Mouse (Mus musculus) left cerebral cortex, postnatal 14 days (tissue): ENCODE data around the gene Pi4k2a. TPM values are rescaled to one million over a fixed set of nuclear protein-coding genes. Genes with fewer than 3 reads are reported as not detected.

ENCODE experiments used
- DNase-seq, 2 experiments: peaks; one replicate each; pipeline ENCODE4 v3.0.0; 2021 to 2022; ENCODE audit warnings: low spot score in 2 of 2, mixed read lengths in 1 of 2
- intact Hi-C: fragments of 180-260 bp; cut with DNase I; formaldehyde crosslinking; loops from one replicate; pipeline ENCODE4 v1.15.1; 2025
- total RNA-seq, 2 experiments: library from RNA; stranded (reverse); gene quantifications; 2 replicates each; pipeline ENCODE4 v1.2.3; 2021

The Pi4k2a gene
- total RNA-seq, 2 experiments from 2014 or later = 52.3 to 54.5 TPM

DNA sequence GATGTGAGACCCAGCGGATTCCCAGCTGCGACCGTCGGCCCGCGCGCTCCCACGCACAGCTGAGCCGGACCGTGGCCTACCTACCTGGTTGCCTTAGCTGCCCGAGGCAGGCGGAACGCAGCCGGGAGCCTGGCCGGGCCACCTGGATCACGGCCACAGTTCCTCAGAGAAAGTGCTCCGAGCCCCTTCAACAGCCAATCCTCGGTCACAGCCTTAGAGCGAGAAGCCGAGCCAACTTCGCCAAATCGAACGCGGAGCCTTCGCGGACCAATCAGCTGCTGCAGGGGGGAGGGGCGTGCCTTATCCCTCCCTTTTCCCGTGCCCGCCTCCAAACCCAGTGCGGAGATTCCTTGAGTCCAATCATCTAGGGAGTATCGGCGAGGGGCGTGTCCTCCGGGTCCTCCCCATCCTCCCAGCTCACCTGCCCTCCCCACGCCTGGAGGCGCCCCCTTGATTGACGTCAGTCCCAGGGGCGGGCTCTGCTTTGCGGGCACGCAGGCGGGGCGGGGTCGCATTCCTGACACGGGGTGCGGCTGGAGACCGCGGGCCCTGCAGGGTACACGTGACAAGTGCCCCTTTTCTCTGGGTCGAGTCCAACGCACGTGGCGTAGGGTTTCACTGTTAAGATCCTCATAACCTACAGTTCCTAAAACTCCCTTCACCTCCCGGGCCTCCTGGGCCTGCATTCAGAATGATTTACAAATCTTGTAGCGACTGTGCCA, 38.7 kb downstream of the Pi4k2a start, which contains the start of gene Avpi1:
Gene Avpi1, minus strand, starts transcription at position 273 of the 722 bp plus-strand sequence.
- intact Hi-C loops = loop anchor here (2.0 kb wide), 1 partner anchor 38 kb away; the partner anchor contains the start of gene Pi4k2a
- peak; percentile 98 to 99 for DNase-seq

DNA sequence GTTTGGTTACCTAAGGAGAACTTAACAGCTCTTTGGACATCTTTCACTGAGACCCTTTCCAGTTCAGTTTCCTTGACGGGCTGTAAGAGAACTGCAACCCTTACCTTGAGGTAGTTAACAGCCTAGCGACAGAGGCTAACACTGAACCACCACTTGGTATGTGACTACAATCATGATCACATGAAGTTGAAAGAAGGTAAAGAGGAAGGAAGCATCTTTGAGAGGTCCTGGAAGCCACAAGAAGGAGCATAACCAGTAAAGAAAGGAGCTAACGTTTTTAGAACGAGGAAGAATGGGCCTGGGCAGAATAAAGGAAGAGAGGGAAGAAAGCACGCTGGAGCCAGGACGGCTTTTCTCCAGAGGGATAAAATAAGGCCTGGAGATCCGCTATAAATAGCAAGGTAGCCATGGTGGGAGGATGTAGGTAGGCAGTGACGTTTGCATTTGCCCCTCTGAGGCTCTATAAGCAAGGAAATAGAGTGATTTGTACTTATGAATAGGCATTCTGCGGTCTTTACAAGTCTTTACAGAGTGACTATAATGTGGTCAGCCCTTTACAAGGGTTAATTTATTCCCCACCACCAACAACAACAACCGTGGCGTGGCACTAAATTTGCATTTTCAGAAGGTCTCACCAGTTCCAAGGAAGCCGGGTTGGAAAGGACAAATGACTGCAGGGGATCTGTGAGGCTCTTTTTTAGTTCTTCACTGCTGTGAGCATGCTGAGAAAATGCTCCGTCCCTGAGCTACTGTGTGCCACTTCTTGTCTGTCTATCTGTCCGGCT, 39.4 kb downstream of the Pi4k2a start:
- peak in 1 of 2 experiments; percentile 52 for DNase-seq
- intact Hi-C loops = loop anchor here (2.0 kb wide), 1 partner anchor 39 kb away; the partner anchor contains the start of gene Pi4k2a

DNA sequence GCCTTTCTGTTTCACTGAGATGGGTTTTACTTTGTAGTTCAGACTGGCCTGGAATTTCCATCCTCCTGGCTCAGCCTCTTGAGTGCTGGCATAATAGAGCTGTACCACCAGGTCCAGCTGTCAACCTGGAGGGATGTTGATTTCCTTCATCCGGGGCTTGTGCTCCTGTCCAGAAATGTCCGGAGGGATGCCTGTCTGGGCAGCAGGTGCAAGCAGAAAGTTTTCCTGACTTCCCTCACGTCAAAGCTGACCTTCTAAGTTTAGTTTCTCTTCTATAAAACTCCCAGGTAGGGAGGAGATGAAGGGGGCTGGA, 40.0 kb downstream of the Pi4k2a start:
- DNase-seq = no peak
- intact Hi-C loops = no loop called here

DNA sequence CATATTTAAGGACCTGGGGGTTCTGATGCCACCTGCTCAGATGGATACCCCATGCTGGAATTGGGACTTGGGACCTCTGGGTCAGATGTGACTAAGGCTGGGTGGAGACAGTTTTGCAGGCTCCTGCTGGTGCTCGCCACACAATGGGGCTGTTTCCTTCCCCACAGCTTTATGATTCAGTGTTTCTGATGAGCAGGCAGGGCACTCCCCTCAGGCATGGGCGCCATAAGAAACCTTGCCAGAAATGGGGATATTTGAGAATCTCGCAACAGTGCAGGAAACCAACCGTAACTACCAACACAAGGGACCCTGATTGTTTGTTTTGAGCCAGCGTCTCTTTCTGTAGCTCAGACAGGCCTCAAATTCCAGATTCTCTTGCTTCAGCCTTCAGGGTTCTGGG, 40.8 kb downstream of the Pi4k2a start:
- intact Hi-C loops = no loop called here

DNA sequence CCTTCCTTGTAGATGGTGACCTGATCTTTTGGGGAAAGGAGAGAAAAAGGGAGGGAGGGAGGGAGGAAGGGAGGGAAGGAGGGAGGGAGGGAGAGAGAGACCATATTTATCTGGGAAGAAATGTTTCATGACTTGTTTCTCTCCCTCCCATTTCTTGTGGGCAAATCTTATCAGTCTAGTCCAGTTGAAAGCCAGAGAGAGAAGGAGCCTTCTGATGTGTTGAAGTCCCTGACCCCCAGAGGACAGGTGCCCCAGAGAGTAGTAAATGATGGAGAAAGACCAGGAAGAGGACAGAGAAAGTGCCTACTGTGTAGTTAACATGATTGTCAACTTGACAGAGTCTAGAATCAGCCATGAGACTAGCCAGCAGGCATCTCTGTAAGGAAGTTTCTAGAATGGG, 44.8 kb downstream of the Pi4k2a start:
- intact Hi-C loops = no loop called here
- DNase-seq = no peak

More for the DNA sequence above, 40.8 kb downstream of the Pi4k2a start:
- no peak for DNase-seq

DNA sequence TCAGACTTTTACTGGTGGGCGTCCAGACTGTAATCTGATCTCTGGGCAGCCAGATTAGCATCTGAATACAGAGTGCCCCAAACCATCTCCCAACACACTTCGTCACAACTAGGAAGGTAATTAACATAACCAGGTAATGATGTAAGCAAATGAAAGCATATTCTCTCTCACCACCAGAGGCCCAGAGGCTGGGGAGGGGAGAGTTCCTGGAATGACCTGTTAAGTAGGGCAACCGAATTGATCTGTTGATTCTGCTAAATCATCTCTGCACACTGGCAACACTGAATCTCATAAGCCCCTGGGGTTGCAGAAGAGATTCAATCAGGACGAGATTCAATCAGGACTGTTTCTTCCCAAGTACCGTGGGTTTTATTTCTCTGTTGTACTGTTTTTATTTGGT, 45.9 kb downstream of the Pi4k2a start:
- intact Hi-C loops = no loop called here
- DNase-seq = no peak

DNA sequence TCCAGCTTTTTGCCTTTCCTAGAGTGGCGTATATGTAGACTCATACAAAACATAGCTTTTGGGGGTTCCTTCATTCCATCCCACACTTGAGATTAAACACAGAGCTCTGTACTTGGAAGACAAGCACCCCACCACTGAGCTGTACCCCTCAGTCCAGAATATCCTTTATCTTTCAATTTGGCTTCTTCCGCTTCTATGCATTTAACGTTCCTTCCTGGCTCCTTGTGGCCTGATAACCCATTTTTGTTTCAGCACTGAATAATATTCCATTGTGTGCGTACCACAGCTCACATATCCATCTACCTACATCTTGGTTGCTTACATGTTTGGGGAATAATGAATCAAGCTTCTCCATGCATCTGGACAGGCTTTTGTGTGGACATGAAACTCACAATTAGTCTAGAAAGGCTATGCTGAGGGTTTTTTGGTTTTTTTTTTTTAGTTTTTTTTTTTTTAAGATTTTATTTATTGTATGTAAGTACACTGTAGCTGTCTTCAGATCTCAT, 47.0 kb downstream of the Pi4k2a start:
- no peak for DNase-seq
- intact Hi-C loops = no loop called here

DNA sequence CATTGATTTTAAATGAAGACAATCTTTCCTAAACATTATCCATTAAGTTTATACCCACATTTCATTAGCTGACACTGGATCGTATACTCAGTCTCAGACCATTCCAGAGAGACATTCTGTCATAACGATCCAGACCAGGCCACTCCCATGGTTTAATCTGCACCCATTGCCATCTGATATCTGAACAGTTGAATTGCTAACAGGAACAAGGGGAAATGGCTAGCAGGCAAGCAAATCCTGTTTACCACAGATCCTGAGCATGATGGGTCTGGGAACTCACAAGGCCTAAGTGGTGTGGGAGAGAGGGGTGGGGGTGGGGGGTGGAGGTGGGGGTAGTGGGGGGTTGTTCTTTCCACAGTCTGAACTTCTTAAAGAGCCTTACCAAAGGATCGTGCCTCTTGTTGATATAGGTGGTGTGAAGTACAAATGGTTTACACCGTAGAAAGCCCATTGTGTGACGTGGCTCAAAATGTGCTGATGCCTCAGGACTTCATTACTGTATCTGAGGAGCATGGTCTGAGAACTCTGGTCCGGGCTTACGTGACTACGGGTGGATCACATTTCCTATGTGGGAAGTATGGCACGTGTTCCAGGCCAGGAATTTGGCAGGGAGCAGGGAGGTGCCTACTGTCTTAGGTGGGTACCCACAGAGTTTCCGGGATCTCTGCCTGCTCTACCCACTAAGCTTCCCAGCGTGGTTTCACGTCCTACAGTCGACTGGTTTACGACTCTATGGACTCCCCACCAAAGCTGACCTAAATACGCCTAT, 48.4 kb downstream of the Pi4k2a start:
- no peak for DNase-seq
- intact Hi-C loops = no loop called here

DNA sequence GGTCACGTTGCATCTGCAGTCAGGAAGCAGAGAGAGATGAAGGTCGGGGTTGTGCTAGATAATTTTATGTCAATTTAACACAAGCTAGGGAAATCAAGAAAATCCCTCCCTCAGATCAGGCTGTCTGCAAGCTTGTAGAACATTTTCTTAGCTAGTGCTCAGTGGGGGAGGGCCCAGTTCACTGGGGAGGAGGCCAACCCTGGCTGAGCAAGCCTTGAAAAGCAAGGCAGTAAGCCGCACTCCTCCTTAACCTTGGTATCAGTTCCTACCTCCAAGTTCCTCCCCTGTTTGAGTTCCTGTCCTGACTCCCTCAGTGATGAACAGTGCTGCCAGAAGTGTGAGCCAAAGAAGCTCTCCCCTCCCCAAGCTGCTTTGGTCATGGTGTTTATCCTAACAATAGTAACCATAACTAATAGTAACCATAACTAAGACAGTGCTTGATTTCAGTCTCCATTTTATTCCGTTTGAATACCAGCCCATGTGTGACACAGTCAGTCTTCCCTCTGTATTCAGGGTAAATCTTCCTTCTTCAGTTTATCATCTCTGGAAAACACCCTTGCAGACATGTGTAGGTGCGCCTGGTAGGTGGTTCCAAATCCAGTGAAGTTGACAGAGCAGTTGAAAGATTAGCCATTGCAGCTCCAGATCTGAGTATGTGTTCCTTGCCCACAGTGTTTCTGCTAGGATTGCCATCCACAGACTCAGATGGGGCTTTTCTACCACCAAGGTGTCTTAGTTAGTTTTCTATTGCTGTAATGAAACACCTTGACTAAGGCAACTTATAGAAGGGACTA, 49.7 kb downstream of the Pi4k2a start:
- intact Hi-C loops = no loop called here
- no peak for DNase-seq

DNA sequence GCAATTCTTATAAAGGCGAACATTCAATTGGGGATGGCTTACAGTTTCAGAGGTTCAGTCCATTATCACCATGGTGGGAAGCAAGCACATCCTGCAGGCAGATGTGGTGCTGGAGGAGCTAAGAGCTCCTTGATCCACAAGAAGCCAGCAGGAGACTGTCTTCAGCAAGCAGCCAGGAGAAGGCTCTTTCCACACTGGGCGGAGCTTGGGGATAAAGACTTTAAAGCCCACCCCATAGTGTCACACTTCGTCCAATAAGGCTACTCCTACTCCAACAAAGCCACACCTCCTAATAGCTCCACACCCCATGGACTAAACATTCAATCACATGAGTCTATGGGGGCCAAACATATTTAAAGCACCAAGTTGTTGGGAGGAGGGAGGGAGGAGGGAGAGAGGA, 51.7 kb downstream of the Pi4k2a start:
- no peak for DNase-seq
- intact Hi-C loops = no loop called here

DNA sequence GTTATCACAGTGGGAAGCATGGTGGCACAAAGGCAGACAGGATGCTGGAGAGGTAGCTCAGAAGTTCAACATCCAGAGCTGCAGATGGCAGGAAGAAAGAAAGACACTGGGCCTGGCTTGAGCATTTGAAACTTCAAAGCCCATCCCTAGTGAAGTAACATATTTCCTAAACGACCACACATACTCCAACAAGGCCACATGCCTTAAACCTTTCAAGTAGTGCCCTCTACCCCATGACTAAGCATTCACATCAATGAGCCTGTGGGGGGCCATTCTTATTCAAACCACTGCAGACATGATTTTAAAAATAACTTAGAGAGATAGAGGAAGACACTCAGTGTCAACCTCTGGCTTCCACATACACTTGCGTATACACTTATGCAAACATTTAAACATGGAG, 52.5 kb downstream of the Pi4k2a start:
- no peak for DNase-seq
- intact Hi-C loops = no loop called here

DNA sequence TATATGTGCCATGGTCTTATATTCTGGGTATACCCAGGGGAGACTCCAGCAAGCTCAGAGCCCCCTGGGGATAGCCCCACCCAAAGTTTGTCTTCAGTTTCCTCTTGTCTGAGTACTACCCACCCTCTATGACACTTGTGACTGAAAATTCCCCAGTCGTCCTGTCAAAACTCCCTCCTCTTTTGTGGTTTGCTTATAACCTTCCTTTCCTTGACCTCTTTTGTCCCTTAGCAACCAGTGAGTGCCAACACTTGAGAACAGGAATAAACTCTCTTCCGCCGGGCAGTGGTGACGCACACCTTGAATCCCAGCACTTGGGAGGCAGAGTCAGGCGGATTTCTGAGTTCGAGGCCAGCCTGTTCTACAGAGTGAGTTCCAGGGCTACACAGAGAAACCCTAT, 53.8 kb downstream of the Pi4k2a start:
- no peak for DNase-seq
- intact Hi-C loops = no loop called here

DNA sequence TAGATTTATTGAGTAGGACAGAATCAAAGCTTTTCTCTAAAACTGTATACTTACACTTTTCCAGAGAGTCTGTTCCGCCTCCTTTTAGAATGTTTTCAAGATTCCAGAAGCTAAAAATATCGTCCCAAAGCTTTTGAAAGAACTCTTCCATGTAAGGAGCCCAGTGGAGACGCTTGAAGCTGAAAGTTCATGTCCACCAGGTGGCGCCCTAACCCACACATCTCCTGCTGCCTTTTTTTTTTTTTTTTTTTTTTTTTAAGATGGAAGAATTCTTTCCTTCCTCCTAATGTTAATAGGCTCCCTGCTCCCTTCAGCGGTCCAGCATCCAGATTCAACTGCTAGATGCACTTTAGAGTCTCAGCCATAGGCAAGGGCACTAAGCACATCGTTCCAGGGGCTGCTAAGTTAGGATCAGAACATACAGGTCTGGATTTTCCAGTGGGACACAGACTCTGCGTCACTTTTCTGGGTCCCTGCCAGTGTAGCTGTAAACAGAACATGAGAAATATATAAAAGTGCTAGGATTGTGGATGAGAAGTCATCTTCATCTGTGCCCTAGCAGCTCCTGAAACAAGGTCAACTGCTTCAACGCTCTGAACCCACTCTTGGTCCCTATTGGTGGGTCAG, 54.4 kb downstream of the Pi4k2a start:
- intact Hi-C loops = no loop called here
- peak; percentile 95 for DNase-seq

DNA sequence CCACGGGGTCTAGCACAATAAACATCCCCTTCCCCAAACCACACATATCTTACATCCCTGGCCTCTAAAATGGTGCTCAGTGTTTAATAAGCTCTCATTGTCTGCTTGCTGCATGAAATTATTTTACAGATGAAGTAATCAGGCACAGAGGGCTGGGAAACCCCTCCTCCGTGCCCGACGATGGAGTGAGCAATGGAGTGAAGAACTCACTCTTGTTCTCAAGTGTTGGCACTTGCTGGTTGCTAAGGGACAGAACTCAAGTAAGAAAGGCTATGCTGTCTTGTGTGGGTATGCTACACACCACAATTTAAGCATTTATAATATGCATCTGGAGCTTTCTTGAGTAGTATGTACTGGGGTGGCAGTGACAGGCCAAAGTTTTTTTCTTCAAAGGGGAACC, 54.9 kb downstream of the Pi4k2a start:
- DNase-seq = peak in 1 of 2 experiments; percentile 62
- intact Hi-C loops = no loop called here

DNA sequence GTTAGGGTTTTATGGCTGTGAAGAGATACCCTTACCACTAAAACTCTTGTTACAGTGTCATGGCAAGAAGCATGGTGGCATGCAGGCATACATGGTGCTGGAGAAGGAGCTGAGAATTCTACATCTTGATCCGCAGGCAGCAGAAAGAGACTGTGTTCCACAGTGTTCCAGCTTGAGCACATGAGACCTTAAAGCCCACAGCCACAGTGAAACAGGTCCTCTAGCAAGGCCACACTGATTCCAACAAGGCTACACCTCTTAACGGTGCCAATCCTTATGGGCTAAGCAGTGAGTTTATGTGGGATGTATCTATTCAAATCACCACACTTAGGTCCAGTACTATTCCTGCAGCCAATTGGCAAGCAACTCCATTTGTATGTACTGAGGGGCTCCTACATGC, 55.5 kb downstream of the Pi4k2a start:
- intact Hi-C loops = no loop called here
- DNase-seq = no peak

DNA sequence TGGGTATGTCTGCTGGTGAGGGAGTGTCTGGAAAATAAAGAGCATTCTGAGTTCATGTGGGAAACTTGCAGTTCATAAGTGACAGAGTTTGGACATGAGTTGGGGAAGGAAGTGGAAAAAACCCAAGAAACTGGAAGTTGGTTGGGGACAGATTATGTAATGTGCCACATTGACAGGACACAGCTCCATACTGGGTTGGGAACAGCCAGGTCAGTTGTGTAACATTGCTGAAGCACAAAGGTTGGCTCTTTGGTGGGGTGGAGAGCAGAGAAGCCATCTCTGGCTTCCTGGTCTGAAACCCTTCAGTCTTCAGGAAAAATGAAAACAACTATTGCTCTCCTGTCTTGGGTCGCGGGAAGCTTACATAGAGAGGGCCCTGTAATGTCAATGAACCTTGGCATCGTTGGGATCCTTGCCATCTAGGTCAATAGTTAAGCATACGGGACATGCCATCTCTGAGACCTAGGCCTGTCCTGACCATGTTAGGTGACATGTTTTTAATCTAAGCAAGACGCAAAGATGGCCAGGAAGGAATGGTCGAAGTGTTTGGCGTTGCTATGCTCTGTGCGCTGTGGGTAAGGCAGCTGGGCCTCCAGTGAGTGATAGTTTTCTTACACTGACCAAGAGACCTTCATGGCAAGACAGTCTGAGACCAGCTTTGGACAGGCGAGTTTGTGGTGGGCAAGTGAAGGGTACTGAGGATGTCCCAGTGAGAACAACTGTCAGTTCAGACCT, 56.2 kb downstream of the Pi4k2a start:
- intact Hi-C loops = no loop called here
- DNase-seq = no peak

DNA sequence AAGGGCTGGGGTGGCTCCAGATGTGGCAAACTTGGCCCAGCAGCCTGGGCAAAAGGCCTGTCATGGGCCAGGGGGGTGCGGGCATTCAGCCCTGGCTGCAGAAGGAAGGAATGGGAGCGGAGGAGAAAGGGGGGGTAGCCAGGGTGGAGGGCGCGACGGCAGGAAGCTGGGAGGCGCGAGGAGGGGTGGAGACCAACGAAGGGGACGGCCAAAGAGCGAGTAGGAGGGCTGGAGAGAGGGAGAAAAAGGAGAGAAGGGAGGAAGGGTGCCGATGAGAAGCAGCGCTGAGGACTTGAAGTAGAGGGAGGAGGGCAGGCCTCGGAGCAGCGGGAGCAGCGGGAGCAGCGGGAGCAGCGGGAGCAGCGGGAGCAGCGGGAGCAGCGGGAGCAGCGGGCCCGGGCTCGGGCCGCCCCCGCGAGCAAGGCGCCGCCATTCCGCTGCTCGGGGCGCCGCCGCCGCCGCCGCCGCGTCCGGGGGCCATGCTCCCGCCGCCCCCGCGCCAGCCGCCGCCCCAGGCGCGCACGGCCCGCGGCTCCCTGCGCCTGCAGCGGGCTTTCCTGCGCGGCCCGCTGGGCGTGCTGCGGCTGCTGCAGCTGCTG, 57.0 kb downstream of the Pi4k2a start, which contains the start of gene Marveld1:
Gene Marveld1, plus strand, starts transcription at position 231 of the 599 bp plus-strand sequence.
- intact Hi-C loops = no loop called here
- peak in 1 of 2 experiments; percentile 48 for DNase-seq
